Mouse (Mus musculus) inflammation-experienced regulatory T-cells, adult 6 months (primary cell): ENCODE data around the gene Fbln1. TPM values are rescaled to one million over a fixed set of nuclear protein-coding genes. Genes with fewer than 3 reads are reported as not detected.
A peak's percentile ranks its signal among the peaks of the same experiment; 100 is the strongest.

Experiments
- ATAC-seq: one replicate; pipeline ENCODE4 v1.8.0; 2017
- polyA plus RNA-seq, 3 experiments: library from polyadenylated mRNA; unstranded; fragments of 100-300 nt; shearing (Covaris generic); gene quantifications; one replicate each; pipeline ENCODE4 v1.2.1; 2017

The Fbln1 gene
- polyA plus RNA-seq, 3 experiments from 2014 or later = not detected

GRCm38 (mm10) chr15:85207081-85207480, 1.3 kb downstream of the Fbln1 start:
- ATAC-seq = no peak

GRCm38 (mm10) chr15:85207763-85208162, 2.0 kb downstream of the Fbln1 start:
- ATAC-seq = no peak

- ATAC-seq = no peak
Observed at GRCm38 (mm10) chr15:85208332-85208731, 2.6 kb downstream of the Fbln1 start.

GRCm38 (mm10) chr15:85209341-85209740, 3.6 kb downstream of the Fbln1 start:
- no peak for ATAC-seq

GRCm38 (mm10) chr15:85210686-85211085, 4.9 kb downstream of the Fbln1 start:
- no peak for ATAC-seq

GRCm38 (mm10) chr15:85211101-85211760, 5.5 kb downstream of the Fbln1 start:
- ATAC-seq = no peak

- no peak for ATAC-seq
Observed at GRCm38 (mm10) chr15:85216069-85216813, 10.5 kb downstream of the Fbln1 start.

GRCm38 (mm10) chr15:85218617-85219265, 13.0 kb downstream of the Fbln1 start:
- ATAC-seq = no peak

GRCm38 (mm10) chr15:85220371-85220770, 14.6 kb downstream of the Fbln1 start:
- no peak for ATAC-seq

- no peak for ATAC-seq
Observed at GRCm38 (mm10) chr15:85221115-85221854, 15.5 kb downstream of the Fbln1 start.

- no peak for ATAC-seq
Observed at GRCm38 (mm10) chr15:85225693-85226092, 19.9 kb downstream of the Fbln1 start.

GRCm38 (mm10) chr15:85226841-85227240, 21.1 kb downstream of the Fbln1 start:
- ATAC-seq = no peak

- ATAC-seq = no peak
Observed at GRCm38 (mm10) chr15:85228568-85228967, 22.8 kb downstream of the Fbln1 start.

GRCm38 (mm10) chr15:85229960-85230535, 24.3 kb downstream of the Fbln1 start:
- no peak for ATAC-seq

GRCm38 (mm10) chr15:85230613-85231012, 24.9 kb downstream of the Fbln1 start:
- no peak for ATAC-seq

GRCm38 (mm10) chr15:85231443-85232255, 25.9 kb downstream of the Fbln1 start:
- no peak for ATAC-seq

GRCm38 (mm10) chr15:85232256-85232535, 26.4 kb downstream of the Fbln1 start:
- no peak for ATAC-seq

GRCm38 (mm10) chr15:85232543-85233250, 26.9 kb downstream of the Fbln1 start:
- ATAC-seq = peak; percentile 84

- ATAC-seq = peak; percentile 56
Observed at GRCm38 (mm10) chr15:85233251-85233611, 27.5 kb downstream of the Fbln1 start.

GRCm38 (mm10) chr15:85233690-85234089, 27.9 kb downstream of the Fbln1 start:
- peak; percentile 8 for ATAC-seq
